ENCODE assay signal across 22 mouse cellular contexts in genomic region chr2:35584011-35584410, GRCm38 (mm10). TPM values are rescaled to one million over a fixed set of nuclear protein-coding genes. Genes with fewer than 3 reads are reported as not detected.
DNase-seq lines count a peak whose midpoint lies in the region; ATAC-seq and TF ChIP-seq lines count a peak whose summit lies in the region.
"Had no signal": no experiment of that assay in that cellular context is flagged by ENCODE, and none has a peak within 500 bp of the region (broad histone marks: within the 10 kb centered on the region; RNA-seq: fewer than 3 reads in every experiment).

No protein-coding gene starts in this region.

- no peaks in the 10 kb centered on the region for H3K9me3 ChIP-seq in heart, embryonic 15.5 days (replicated peaks)
- no peaks in the 10 kb centered on the region for H3K9me3 ChIP-seq in lung, embryonic 15.5 days
- H3K9me3 ChIP-seq in stomach, embryonic 16.5 days (replicated peaks; ENCODE audit: control insufficient read depth, low read length) = no peaks in the 10 kb centered on the region
- H3K9me3 ChIP-seq: forebrain, embryonic 13.5 days; limb, embryonic 13.5 days; liver, embryonic 12.5 days; neural tube, embryonic 12.5 days had no signal

- peaks cover 3% of the 10 kb centered on the region; the same call in 1 of the 2 replicates for H3K36me3 ChIP-seq in heart, adult 2 months (ENCODE audit: control insufficient read depth, insufficient read depth, low read length)
- no peaks in the 10 kb centered on the region for H3K36me3 ChIP-seq in heart, embryonic 15.5 days
- no peaks in the 10 kb centered on the region for H3K36me3 ChIP-seq in lung, embryonic 15.5 days
- no peaks in the 10 kb centered on the region for H3K36me3 ChIP-seq in stomach, embryonic 16.5 days (ENCODE audit: control insufficient read depth, insufficient read depth, low read length)
- H3K36me3 ChIP-seq: limb, embryonic 13.5 days; liver, embryonic 12.5 days; neural tube, embryonic 12.5 days had no signal

- intact Hi-C loops in heart, adult 2 months (cut with DNase I) = loop anchor here (5.0 kb wide), 1 partner anchor 37 kb away; no protein-coding TSS in a partner anchor
- intact Hi-C loops in heart, postnatal 14 days (cut with DNase I) = no loop called here
- intact Hi-C loops in heart, postnatal 25 days (cut with DNase I) = no loop called here
- intact Hi-C loops in left cerebral cortex, postnatal 25 days (cut with DNase I) = no loop called here

- no peak for TF ChIP-seq EP300 in heart, adult 2 months (IDR thresholded peaks at IDR 0.05; ENCODE audit: insufficient read depth, low read depth, low read length)

- H3K79me2 ChIP-seq in heart, adult 2 months (replicated peaks; ENCODE audit: control insufficient read depth, insufficient read depth, low read length) = no peaks in the 10 kb centered on the region; the same call in 1 of the 2 replicates

- ATAC-seq in heart, embryonic 15.5 days (replicated peaks; ENCODE audit: insufficient number of reproducible peaks, insufficient read depth, low FRiP score, low read depth) = no peak
- no peak for ATAC-seq in lung, embryonic 15.5 days (ENCODE audit: borderline replicate concordance, extremely low read depth, low FRiP score, low TSS enrichment)
- no peak for ATAC-seq in stomach, embryonic 16.5 days (ENCODE audit: insufficient read depth, low FRiP score)
- ATAC-seq: forebrain, embryonic 13.5 days; hindbrain, postnatal 0 days; liver, embryonic 12.5 days had no signal

- H3K4me3 ChIP-seq in heart, adult 2 months = peak overlapping the region; percentile 4; the same call in 1 of the 2 replicates
- H3K4me3 ChIP-seq in heart, embryonic 15.5 days = peak overlapping the region; percentile 63
- H3K4me3 ChIP-seq in lung, embryonic 15.5 days = peak overlapping the region; percentile 54
- peak overlapping the region; percentile 46 for H3K4me3 ChIP-seq in stomach, embryonic 16.5 days (replicated peaks; ENCODE audit: low read length)
- H3K4me3 ChIP-seq: forebrain, embryonic 13.5 days; liver, embryonic 12.5 days; neural tube, embryonic 12.5 days had no signal

- no peak for DNase-seq in heart, adult 2 months
- DNase-seq in heart, postnatal 14 days = no peak
- no peak for DNase-seq in heart, postnatal 25 days (ENCODE audit: low spot score)
- DNase-seq in lung, postnatal 36 days = no peak
- no peak for DNase-seq in left cerebral cortex, postnatal 25 days (ENCODE audit: low spot score in 2 of 2)
- DNase-seq: adrenal gland, postnatal 25 days; cerebellum, adult 9-10 months; kidney, adult 11 months; kidney, postnatal 4 days; midbrain, embryonic 14.5 days; retina, postnatal 1 day; right cerebral cortex, postnatal 25 days; thymus, adult 18-20 months; thymus, postnatal 4 days had no signal

- H3K4me2 ChIP-seq in heart, embryonic 15.5 days = peak overlapping the region; percentile 89
- peak overlapping the region; percentile 94 for H3K4me2 ChIP-seq in lung, embryonic 15.5 days
- peak overlapping the region; percentile 97 for H3K4me2 ChIP-seq in stomach, embryonic 16.5 days (ENCODE audit: low read depth, low read length)
- H3K4me2 ChIP-seq: forebrain, embryonic 13.5 days; liver, embryonic 12.5 days; neural tube, embryonic 12.5 days had no signal

- TF ChIP-seq CTCF in heart, adult 2 months (IDR thresholded peaks at IDR 0.05) = no peak

- peak overlapping the region; percentile 27; the same call in 1 of the 2 replicates for H3K9ac ChIP-seq in heart, adult 2 months (ENCODE audit: low read depth, low read length)
- H3K9ac ChIP-seq in heart, embryonic 15.5 days = 0 out of 2 replicates have a peak overlapping the region, but pooled peaks have one; percentile 20
- H3K9ac ChIP-seq in lung, embryonic 15.5 days = no peak overlapping the region
- H3K9ac ChIP-seq in stomach, embryonic 16.5 days (ENCODE audit: low read length) = peak overlapping the region; percentile 28; the same call in 1 of the 2 replicates
- H3K9ac ChIP-seq: forebrain, embryonic 13.5 days; limb, embryonic 13.5 days; liver, embryonic 12.5 days; neural tube, embryonic 12.5 days had no signal

- TF ChIP-seq POLR2A in heart, adult 2 months (IDR thresholded peaks at IDR 0.05; ENCODE audit: insufficient read depth, low read depth, low read length) = no peak

- WGBS in heart, adult 2 months = 86% methylated on average over 3 of the region's 3 CpGs
- WGBS in heart, embryonic 15.5 days = 68% methylated on average over 3 of the region's 3 CpGs
- 72% methylated on average over 3 of the region's 3 CpGs for WGBS in lung, embryonic 15.5 days
- WGBS in stomach, embryonic 16.5 days = 91% methylated on average over 3 of the region's 3 CpGs

- H3K4me1 ChIP-seq in heart, adult 2 months (ENCODE audit: control insufficient read depth, insufficient read depth, low read length) = peaks cover 24% of the 10 kb centered on the region
- peaks cover 83% of the 10 kb centered on the region for H3K4me1 ChIP-seq in heart, embryonic 15.5 days (replicated peaks)
- peaks cover 52% of the 10 kb centered on the region for H3K4me1 ChIP-seq in lung, embryonic 15.5 days
- peaks cover 41% of the 10 kb centered on the region for H3K4me1 ChIP-seq in stomach, embryonic 16.5 days (ENCODE audit: control insufficient read depth, insufficient read depth, low read length)

- no peaks in the 10 kb centered on the region for H3K27me3 ChIP-seq in heart, adult 2 months (ENCODE audit: control insufficient read depth, insufficient read depth, low read length)
- H3K27me3 ChIP-seq in heart, embryonic 15.5 days = peaks cover 3% of the 10 kb centered on the region; the same call in 1 of the 2 replicates
- H3K27me3 ChIP-seq in lung, embryonic 15.5 days = peaks cover 25% of the 10 kb centered on the region; the same call in 1 of the 2 replicates
- H3K27me3 ChIP-seq in stomach, embryonic 16.5 days (ENCODE audit: control insufficient read depth, insufficient read depth, low read length) = no peaks in the 10 kb centered on the region

- peak overlapping the region; percentile 45 for H3K27ac ChIP-seq in heart, adult 2 months
- H3K27ac ChIP-seq in heart, embryonic 15.5 days = no peak overlapping the region
- H3K27ac ChIP-seq in lung, embryonic 15.5 days = peak overlapping the region; percentile 44; the same call in 1 of the 2 replicates
- no peak overlapping the region for H3K27ac ChIP-seq in stomach, embryonic 16.5 days (ENCODE audit: low read length)
- H3K27ac ChIP-seq: forebrain, embryonic 13.5 days; hindbrain, postnatal 0 days; limb, embryonic 13.5 days; liver, embryonic 12.5 days; neural tube, embryonic 12.5 days had no signal

RNA-seq across cellular contexts. Expression of gene Dab2ip, which starts 25.9 kb away (rescaled TPM):
- total RNA-seq in heart, adult 2 months (2021) = 10 to 100 TPM; 45.6 to 47.9 TPM
- polyA plus RNA-seq in heart, adult 2 months (2012; rRNA removed) = 34.5 and 37.5 TPM in 2 replicates
- 10 to 100 TPM; 51.1 to 55.8 TPM for total RNA-seq in heart, postnatal 14 days (2021)
- polyA plus RNA-seq in heart, embryonic 15.5 days (2015; fragmentation: Nextera tagmentation; extraction: Ambion mirVana) = 44.0 and 46.9 TPM in 2 replicates
- total RNA-seq in heart, postnatal 25 days (2021) = 10 to 100 TPM; 46.0 to 52.1 TPM
- 54.2 and 60.2 TPM in 2 replicates for polyA plus RNA-seq in lung, embryonic 15.5 days (2015; fragmentation: Nextera tagmentation; extraction: Ambion mirVana)
- polyA plus RNA-seq in stomach, embryonic 16.5 days (2015; fragmentation: Nextera tagmentation; extraction: Ambion mirVana) = 29.2 and 31.2 TPM in 2 replicates
- total RNA-seq in left cerebral cortex, postnatal 25 days (2021) = 100 to 1,000 TPM; 143 to 154 TPM

Comparison
In these comparisons a context has a peak if more than half of its experiments do, and no peak if none do; other contexts are left out.
1. H3K27ac ChIP-seq: peak in heart, adult 2 months (single experiment) and lung, embryonic 15.5 days (single experiment); none in heart, embryonic 15.5 days (single experiment) and stomach, embryonic 16.5 days (single experiment).
2. H3K4me3 ChIP-seq: peak in every context shown above with its lines; median percentile 63 in heart, embryonic 15.5 days; 54 in lung, embryonic 15.5 days; 46 in stomach, embryonic 16.5 days; 4 in heart, adult 2 months.
3. Peak in every context shown above with its lines, with median percentiles within 50 percentile points of each other: H3K4me2 ChIP-seq.